In genomic region chr3:102691802-102692484, GRCm38 (mm10) we compare ENCODE assay signal across 8 mouse cellular contexts. TPM values are rescaled to one million over a fixed set of nuclear protein-coding genes. Genes with fewer than 3 reads are reported as not detected.
DNase-seq lines count a peak whose midpoint lies in the region; ATAC-seq and TF ChIP-seq lines count a peak whose summit lies in the region.

No protein-coding gene starts in this region.

- H3K79me2 ChIP-seq in liver, adult 2 months (ENCODE audit: control insufficient read depth, insufficient read depth, low read length), result no peaks in the 10 kb centered on the region

- ATAC-seq in liver, embryonic 12.5 days, result no peak
- ATAC-seq in intestine, embryonic 16.5 days, result peak; percentile 58; the same call in 1 of the 2 replicates
- ATAC-seq in midbrain, embryonic 14.5 days (ENCODE audit: low FRiP score, low TSS enrichment), result peak; percentile 61
- ATAC-seq in stomach, postnatal 0 days (ENCODE audit: low FRiP score, low TSS enrichment), result peak; percentile 74

- DNase-seq in liver, adult 2 months (ENCODE audit: extremely low read depth, low read depth, low spot score), result peak; percentile 63
- peak; percentile 77 for DNase-seq in gastrocnemius, postnatal 14 days
- peak; percentile 72 to 78 for DNase-seq in left cerebral cortex, postnatal 14 days (ENCODE audit: low spot score in 2 of 2)
- peak; percentile 90 for DNase-seq in midbrain, embryonic 14.5 days
- DNase-seq in stomach, postnatal 0 days (ENCODE audit: low spot score), result peak; percentile 76

- H3K36me3 ChIP-seq in liver, adult 2 months (ENCODE audit: control insufficient read depth, insufficient read depth, low read length), result no peaks in the 10 kb centered on the region
- no peaks in the 10 kb centered on the region for H3K36me3 ChIP-seq in liver, embryonic 12.5 days
- H3K36me3 ChIP-seq in intestine, embryonic 16.5 days (ENCODE audit: control insufficient read depth, insufficient read depth, low read length), result no peaks in the 10 kb centered on the region
- H3K36me3 ChIP-seq in midbrain, embryonic 14.5 days (ENCODE audit: control insufficient read depth, insufficient read depth, low read length), result no peaks in the 10 kb centered on the region
- no peaks in the 10 kb centered on the region for H3K36me3 ChIP-seq in stomach, postnatal 0 days (ENCODE audit: control insufficient read depth, insufficient read depth, low read length)

- peak; percentile 96 for TF ChIP-seq CTCF in liver, adult 2 months (IDR thresholded peaks at IDR 0.05; ENCODE audit: low read depth, low read length)
- TF ChIP-seq CTCF in cortical plate, adult 2 months (IDR thresholded peaks at IDR 0.05; ENCODE audit: extremely low read depth, insufficient read depth, low read length), result peak; percentile 87
- TF ChIP-seq CTCF in stomach, postnatal 0 days (IDR thresholded peaks at IDR 0.05; ENCODE audit: low read depth), result peak; percentile 95

- no peak overlapping the region for H3K27ac ChIP-seq in liver, adult 2 months (replicated peaks; ENCODE audit: insufficient read depth, low read depth, low read length)
- no peak overlapping the region for H3K27ac ChIP-seq in liver, embryonic 12.5 days
- no peak overlapping the region for H3K27ac ChIP-seq in cortical plate, adult 2 months (ENCODE audit: insufficient read depth, low read length)
- no peak overlapping the region for H3K27ac ChIP-seq in intestine, embryonic 16.5 days (ENCODE audit: low read length)
- no peak overlapping the region for H3K27ac ChIP-seq in midbrain, embryonic 14.5 days (replicated peaks; ENCODE audit: low read depth, low read length)
- no peak overlapping the region for H3K27ac ChIP-seq in stomach, postnatal 0 days (replicated peaks)

- H3K4me1 ChIP-seq in liver, adult 2 months (ENCODE audit: control insufficient read depth, insufficient read depth, low read length), result no peaks in the 10 kb centered on the region
- no peaks in the 10 kb centered on the region for H3K4me1 ChIP-seq in liver, embryonic 12.5 days
- H3K4me1 ChIP-seq in cortical plate, adult 2 months (ENCODE audit: control insufficient read depth, insufficient read depth, low read length), result no peaks in the 10 kb centered on the region
- no peaks in the 10 kb centered on the region for H3K4me1 ChIP-seq in intestine, embryonic 16.5 days (ENCODE audit: control insufficient read depth, insufficient read depth, low read length)
- no peaks in the 10 kb centered on the region for H3K4me1 ChIP-seq in midbrain, embryonic 14.5 days (ENCODE audit: control insufficient read depth, insufficient read depth, low read length)
- H3K4me1 ChIP-seq in stomach, postnatal 0 days (replicated peaks; ENCODE audit: control insufficient read depth, insufficient read depth), result no peaks in the 10 kb centered on the region

- H3K9ac ChIP-seq in liver, adult 2 months (ENCODE audit: low read depth, low read length), result no peak overlapping the region
- no peak overlapping the region for H3K9ac ChIP-seq in liver, embryonic 12.5 days
- no peak overlapping the region for H3K9ac ChIP-seq in intestine, embryonic 16.5 days (ENCODE audit: low read depth, low read length)
- H3K9ac ChIP-seq in midbrain, embryonic 14.5 days (replicated peaks; ENCODE audit: low read length), result no peak overlapping the region
- no peak overlapping the region for H3K9ac ChIP-seq in stomach, postnatal 0 days (ENCODE audit: low read length)

- WGBS in liver, adult 2 months, result 35% methylated on average over 11 of the region's 11 CpGs
- WGBS in liver, embryonic 12.5 days (ENCODE audit: insufficient replicate concordance), result 34% methylated on average over 11 of the region's 11 CpGs
- 39% methylated on average over 11 of the region's 11 CpGs for WGBS in intestine, embryonic 16.5 days
- 44% methylated on average over 11 of the region's 11 CpGs for WGBS in midbrain, embryonic 14.5 days
- 39% methylated on average over 11 of the region's 11 CpGs for WGBS in stomach, postnatal 0 days

- TF ChIP-seq POLR2A in liver, adult 2 months (IDR thresholded peaks at IDR 0.05; ENCODE audit: extremely low read depth, insufficient read depth, low read length), result no peak
- no peak for TF ChIP-seq POLR2A in cortical plate, adult 2 months (IDR thresholded peaks at IDR 0.05; ENCODE audit: extremely low read depth, insufficient read depth, low read length)

- no peak overlapping the region for H3K4me3 ChIP-seq in liver, adult 2 months (ENCODE audit: insufficient read depth, low read depth, low read length)
- H3K4me3 ChIP-seq in liver, embryonic 12.5 days, result no peak overlapping the region
- no peak overlapping the region for H3K4me3 ChIP-seq in cortical plate, adult 2 months (ENCODE audit: insufficient read depth, low read length)
- H3K4me3 ChIP-seq in intestine, embryonic 16.5 days (ENCODE audit: low read length), result no peak overlapping the region
- H3K4me3 ChIP-seq in midbrain, embryonic 14.5 days (replicated peaks; ENCODE audit: low read depth, low read length), result no peak overlapping the region
- H3K4me3 ChIP-seq in stomach, postnatal 0 days (ENCODE audit: low read depth, low read length), result no peak overlapping the region

- H3K9me3 ChIP-seq in liver, embryonic 12.5 days (replicated peaks), result no peaks in the 10 kb centered on the region
- no peaks in the 10 kb centered on the region for H3K9me3 ChIP-seq in intestine, embryonic 16.5 days (ENCODE audit: control insufficient read depth, low read length)
- H3K9me3 ChIP-seq in midbrain, embryonic 14.5 days (ENCODE audit: control insufficient read depth, low read length), result no peaks in the 10 kb centered on the region
- H3K9me3 ChIP-seq in stomach, postnatal 0 days (ENCODE audit: control insufficient read depth, low read length), result no peaks in the 10 kb centered on the region

- intact Hi-C loops in gastrocnemius, postnatal 14 days (cut with DNase I; ENCODE audit: low total_unique reads), result loop anchor here (2.0 to 10.0 kb wide), 4 partner anchors 217 to 443 kb away; no protein-coding TSS in a partner anchor
- intact Hi-C loops in left cerebral cortex, postnatal 14 days (cut with DNase I), result loop anchor here (2.0 to 5.0 kb wide), 5 partner anchors 225 to 610 kb away; partner anchors contain the start of gene Ngf

- no peaks in the 10 kb centered on the region for H3K27me3 ChIP-seq in liver, adult 2 months (ENCODE audit: control insufficient read depth, insufficient read depth, low read length)
- no peaks in the 10 kb centered on the region for H3K27me3 ChIP-seq in liver, embryonic 12.5 days (replicated peaks)
- H3K27me3 ChIP-seq in intestine, embryonic 16.5 days (replicated peaks; ENCODE audit: control insufficient read depth, insufficient read depth, low read length), result no peaks in the 10 kb centered on the region
- H3K27me3 ChIP-seq in midbrain, embryonic 14.5 days (ENCODE audit: control insufficient read depth, insufficient read depth, low read length), result no peaks in the 10 kb centered on the region
- H3K27me3 ChIP-seq in stomach, postnatal 0 days (ENCODE audit: control insufficient read depth, insufficient read depth, low read length), result no peaks in the 10 kb centered on the region

- no peak for TF ChIP-seq EP300 in stomach, postnatal 0 days (optimal IDR thresholded peaks at IDR 0.05)

- H3K4me2 ChIP-seq in liver, embryonic 12.5 days, result no peak overlapping the region
- H3K4me2 ChIP-seq in intestine, embryonic 16.5 days (ENCODE audit: low read depth, low read length), result no peak overlapping the region
- no peak overlapping the region for H3K4me2 ChIP-seq in midbrain, embryonic 14.5 days (ENCODE audit: low read length)
- H3K4me2 ChIP-seq in stomach, postnatal 0 days (replicated peaks; ENCODE audit: low read depth), result no peak overlapping the region

RNA-seq across cellular contexts. Expression of gene Tspan2, which starts 42.4 kb away (rescaled TPM):
- total RNA-seq in liver, adult 2 months (2014; rRNA removed), result 1.4 and 2.7 TPM in 2 replicates
- 0.34 and 0.36 TPM in 2 replicates for polyA plus RNA-seq in liver, adult 2 months (2012; rRNA removed)
- 2.8 and 3.4 TPM in 2 replicates for polyA plus RNA-seq in liver, embryonic 12.5 days (2016; fragmentation: Nextera tagmentation; extraction: Ambion mirVana)
- polyA plus RNA-seq in cortical plate, adult 2 months (2012; rRNA removed), result 89.2 and 108 TPM in 2 replicates
- total RNA-seq in gastrocnemius, postnatal 14 days (2021), result 10 to 100 TPM; 11.2 to 14.4 TPM
- polyA plus RNA-seq in intestine, embryonic 16.5 days (2015; fragmentation: Nextera tagmentation; extraction: Ambion mirVana), result 15.0 and 15.2 TPM in 2 replicates
- 10 to 100 TPM; 58.0 to 82.8 TPM for total RNA-seq in left cerebral cortex, postnatal 14 days (2021)
- polyA plus RNA-seq in midbrain, embryonic 14.5 days (2014; fragmentation: Nextera tagmentation; extraction: Ambion mirVana), result 10.4 and 10.5 TPM in 2 replicates
- polyA plus RNA-seq in stomach, postnatal 0 days (2015; fragmentation: Nextera tagmentation; extraction: Ambion mirVana), result 20.7 and 21.3 TPM in 2 replicates
